Mouse (Mus musculus): ENCODE data around the gene Rtn2. TPM values are rescaled to one million over a fixed set of nuclear protein-coding genes. Genes with fewer than 3 reads are reported as not detected.
A peak's percentile ranks its signal among the peaks of the same experiment; 100 is the strongest.

Gene Rtn2
- polyA plus RNA-seq, 2 experiments from 2014 or later = not detected

DNA sequence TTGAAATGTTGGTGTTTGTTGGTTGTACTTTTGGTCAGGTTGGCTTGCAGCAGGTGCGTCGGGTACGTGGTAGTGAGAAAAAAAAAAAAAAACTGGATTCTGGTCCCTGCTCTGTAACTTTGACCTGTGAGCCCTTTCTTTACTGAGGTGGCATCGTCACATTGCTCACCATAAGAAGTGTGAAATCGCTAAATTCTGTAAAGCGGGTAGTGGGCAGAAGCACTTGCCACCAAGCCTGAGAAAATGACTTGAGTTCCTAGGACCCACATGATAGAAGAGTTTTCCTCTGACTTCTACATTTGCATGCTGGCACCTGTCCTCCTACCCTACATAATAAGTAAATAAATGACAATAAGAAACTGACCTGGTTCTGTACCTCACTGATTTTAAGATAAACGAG lies 38.2 kb downstream of the Rtn2 start:
- ATAC-seq = no peak

DNA sequence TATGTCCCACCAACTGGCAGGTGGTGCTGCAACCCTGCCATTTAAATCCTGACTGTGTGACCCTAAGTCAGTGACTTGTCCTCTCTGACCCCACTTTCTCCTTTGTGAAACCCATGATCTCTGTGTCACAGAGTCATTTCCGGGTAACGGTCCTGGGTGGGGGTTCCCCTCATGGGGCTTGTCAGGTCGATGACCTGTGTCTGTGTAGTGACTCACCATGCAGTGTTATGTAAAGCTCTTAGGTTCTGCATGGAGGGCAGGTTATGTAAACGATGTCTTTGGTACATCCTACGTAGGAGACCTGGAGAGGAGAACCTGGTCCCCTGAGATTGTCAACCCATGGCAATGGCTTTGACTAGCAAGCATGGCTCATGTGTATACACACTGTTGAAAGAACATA lies 39.0 kb downstream of the Rtn2 start:
- peak; percentile 58 for ATAC-seq

DNA sequence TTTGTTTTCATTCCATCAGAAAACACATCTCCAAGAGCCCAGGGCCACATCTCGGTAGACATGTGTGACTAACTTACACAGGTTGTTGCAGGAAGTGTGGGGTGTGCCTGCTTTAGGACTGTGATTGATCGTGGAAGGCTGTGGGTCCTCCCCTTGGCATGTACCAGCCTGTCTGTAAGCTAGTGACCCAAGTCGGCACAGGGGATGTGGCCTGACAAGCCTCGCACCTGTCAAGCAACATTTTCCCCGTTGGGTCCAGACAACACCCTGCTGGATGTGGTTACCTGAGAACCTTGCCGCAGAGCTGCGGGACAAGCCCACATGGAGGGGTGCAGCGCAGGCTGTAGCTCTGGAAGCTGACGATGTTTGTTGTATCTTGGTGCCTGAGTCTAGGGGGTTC lies 40.1 kb downstream of the Rtn2 start:
- ATAC-seq = no peak

- ATAC-seq = no peak
Observed at GRCm38 (mm10) chr7:19324221-19324620, 41.8 kb downstream of the Rtn2 start.

DNA sequence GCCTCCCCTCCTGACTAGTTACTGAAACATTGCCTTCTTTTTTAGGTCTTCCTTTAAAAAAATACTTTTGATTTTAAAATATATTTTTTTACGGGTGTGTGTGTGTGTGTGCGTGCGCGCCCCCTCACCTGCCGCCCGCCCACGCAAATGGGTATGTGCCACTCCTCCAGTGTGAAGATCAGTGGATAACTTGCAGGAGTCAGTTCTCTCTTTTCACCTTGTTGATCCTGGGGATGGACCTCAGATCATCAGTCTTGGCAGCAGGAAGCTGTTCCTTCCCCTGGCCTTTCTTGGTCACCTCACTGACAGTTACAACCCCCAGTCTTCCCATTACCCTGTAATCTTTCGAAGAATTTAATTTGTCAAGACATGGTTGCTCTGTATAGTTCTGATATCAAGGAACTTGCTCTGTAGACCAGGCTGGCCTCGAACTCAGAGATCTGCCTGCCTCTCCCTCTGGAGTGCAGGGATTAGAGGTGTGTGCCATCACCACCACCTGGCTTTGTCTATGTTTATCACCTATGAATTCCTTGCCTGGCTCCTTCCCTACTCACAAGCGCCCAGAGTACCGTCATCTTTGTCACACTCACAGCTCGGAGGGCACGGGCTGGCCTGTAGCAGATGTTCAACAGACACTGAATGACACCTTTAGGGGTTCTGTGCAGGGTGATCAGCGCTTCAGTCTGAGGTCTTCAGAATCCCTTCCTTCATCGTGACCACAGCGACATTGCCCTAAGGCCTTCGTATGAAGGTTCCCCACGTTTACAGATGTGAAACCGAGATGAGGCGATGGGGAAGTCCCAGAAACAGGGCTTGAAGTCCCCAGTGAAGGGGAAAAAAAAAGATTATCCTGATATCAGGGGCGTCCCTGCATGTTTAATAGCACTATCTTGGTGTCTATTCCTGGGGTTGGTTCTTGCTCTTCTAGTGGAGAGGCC lies 43.1 kb downstream of the Rtn2 start:
- peak; percentile 56 for ATAC-seq

GRCm38 (mm10) chr7:19326359-19326758 lies 43.9 kb downstream of the Rtn2 start:
- no peak for ATAC-seq

DNA sequence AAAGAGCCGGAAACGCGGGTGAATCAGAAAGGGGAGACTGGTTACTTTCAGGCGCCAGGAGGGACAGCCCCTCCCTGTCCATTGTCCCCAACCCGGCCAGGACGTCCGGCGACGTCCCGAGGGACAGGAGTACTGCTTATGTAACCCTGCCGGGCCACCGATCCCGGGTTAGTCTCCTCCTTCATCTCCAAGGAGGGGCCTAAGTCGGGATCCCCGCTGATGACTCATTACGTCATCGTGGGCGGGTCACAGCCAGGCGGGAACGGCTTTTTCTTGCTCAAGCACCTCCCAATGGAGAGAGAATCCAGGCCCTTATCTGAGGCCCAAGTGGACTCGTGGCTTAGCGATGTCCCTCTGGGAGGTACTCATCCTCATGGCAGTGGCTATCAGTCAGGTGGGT lies 44.7 kb downstream of the Rtn2 start:
- no peak for ATAC-seq

DNA sequence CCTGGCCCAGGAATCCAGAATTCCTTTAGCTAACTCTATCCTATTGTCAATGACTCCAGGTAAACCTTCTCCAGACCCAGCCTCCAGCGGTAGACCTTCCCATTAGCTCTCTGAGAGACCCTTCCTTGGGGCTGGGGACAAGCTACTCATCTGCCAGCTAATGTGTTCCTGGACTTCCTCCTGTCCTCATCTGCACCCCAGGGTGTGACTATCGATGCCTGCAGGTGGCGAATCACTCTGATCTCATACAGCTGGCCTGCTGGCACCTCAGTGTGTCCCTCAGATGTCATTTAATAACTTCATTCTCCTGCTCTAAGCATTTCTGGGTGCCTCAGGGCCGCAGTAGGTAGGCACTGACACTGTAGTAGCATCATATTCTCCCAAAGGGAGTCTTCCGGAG lies 45.4 kb downstream of the Rtn2 start:
- no peak for ATAC-seq

- no peak for ATAC-seq
Observed at GRCm38 (mm10) chr7:19328425-19328824, 46.0 kb downstream of the Rtn2 start.

DNA sequence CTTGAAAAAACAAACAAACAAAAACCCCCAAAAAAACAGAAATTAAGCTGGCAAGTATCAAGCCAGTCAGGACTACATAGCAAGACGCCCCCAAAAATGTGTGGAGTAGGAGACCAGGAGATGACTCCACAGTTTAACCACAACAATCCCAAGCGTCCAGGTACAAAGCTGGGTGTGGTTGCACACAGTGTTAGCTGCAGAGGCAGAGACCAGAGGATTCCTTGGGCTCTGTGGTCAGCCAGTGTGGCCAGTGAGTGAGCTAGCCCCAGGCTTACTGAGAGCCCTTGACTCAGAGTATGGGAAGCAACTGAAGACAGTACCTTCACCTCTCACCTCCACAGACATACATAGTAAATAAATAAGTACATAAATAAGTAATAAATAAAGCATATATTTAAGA lies 49.5 kb downstream of the Rtn2 start:
- no peak for ATAC-seq

DNA sequence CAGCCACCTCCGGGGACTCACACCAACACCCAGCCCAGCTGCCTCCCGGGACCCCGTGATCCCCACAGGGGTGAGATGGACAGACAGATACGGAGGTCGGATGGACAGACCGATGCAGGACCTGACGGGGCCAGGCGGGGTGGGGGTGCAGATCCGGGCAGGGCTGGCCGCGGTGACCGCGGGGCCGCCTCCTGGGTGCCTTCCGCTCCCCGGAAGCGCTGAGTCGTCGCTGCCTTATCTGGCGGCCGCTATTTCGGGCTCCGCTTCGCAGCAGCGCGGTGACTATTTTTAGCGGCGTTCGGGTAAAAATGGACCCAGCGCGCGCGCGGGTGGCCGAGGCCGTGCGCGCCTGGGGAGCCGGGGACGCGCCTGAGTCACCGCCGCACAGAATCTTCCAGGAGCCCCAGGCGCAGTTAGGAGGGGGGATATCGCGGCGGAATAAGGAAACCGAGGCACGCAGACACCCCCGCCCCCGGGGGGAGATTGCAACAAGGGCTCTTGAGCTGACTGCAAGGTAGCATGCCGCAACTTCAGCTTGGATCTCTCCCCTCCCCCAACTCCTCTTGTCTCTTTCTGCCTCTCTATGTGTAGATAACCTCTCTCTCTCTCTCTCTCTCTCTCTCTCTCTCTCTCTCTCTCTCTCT lies 50.4 kb downstream of the Rtn2 start:
- ATAC-seq = peak; percentile 92

- no peak for ATAC-seq
Observed at GRCm38 (mm10) chr7:19335583-19335982, 53.2 kb downstream of the Rtn2 start.

DNA sequence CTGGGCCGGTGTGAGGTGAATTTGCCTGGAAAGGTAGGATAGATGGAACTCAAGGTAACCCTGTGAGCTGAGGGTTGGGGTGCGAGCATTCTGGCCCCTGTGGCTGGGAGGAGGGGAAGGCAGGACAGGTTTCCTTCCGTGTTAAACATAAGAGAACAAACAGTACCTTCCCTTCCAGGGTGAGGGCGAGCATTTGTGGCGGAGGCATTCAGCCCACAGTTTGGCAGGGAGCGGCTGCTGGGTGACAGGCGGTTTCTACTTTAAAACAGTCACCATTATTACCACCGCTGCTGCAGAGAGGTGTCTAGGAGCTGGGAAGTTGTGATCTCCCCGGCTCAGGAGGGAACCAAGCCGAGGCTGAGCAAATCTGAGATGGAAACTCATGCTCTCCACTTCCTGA lies 54.7 kb downstream of the Rtn2 start:
- ATAC-seq = no peak

- ATAC-seq = no peak
Observed at GRCm38 (mm10) chr7:19338060-19338459, 55.6 kb downstream of the Rtn2 start.

DNA sequence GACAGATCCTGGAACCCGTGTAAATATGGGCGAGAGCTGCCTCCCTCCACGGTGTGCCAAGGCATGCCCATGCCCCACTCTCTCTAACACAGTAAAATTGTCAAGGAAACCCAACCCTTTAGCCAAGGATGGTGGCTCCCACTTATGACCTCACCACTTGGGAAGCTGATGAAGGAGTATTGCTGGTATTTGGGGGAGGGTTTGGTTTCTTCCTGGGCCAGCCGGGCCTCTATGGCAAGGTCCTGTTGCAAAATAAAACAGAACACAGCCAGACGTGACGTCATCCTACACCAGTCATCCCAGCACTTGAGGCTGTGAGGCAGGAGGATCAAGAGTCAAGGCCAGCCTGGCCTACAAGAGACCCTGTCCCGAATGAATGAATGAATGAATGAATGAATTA lies 56.2 kb downstream of the Rtn2 start:
- no peak for ATAC-seq

- no peak for ATAC-seq
Observed at GRCm38 (mm10) chr7:19341250-19341649, 58.8 kb downstream of the Rtn2 start.

- no peak for ATAC-seq
Observed at GRCm38 (mm10) chr7:19341761-19342409, 59.5 kb downstream of the Rtn2 start.

DNA sequence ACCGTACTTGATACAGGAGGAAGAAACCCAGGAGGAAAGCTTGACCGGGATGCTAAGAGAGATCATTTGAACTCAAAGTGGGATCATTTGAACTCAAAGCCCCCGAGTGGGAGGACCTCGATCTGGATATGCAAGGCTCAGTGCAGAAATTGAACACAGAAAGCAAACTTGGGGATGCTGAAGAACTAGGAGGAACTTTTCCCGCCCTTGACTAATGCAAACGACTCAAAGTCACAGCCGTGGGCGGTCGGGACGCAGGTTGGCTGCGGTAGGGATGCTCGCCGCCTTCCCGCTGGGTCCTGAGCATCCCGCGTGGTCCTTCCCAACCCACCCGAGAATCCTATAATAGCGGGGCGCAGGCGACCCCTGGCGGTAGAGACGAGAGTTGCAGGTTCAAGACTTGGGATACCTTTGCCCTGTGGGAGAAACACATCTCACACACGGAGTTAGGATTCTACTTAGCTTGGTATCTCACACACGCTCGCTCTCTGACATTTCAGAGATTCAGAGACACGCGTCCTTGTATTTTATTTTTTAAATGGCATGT lies 60.1 kb downstream of the Rtn2 start:
- no peak for ATAC-seq

DNA sequence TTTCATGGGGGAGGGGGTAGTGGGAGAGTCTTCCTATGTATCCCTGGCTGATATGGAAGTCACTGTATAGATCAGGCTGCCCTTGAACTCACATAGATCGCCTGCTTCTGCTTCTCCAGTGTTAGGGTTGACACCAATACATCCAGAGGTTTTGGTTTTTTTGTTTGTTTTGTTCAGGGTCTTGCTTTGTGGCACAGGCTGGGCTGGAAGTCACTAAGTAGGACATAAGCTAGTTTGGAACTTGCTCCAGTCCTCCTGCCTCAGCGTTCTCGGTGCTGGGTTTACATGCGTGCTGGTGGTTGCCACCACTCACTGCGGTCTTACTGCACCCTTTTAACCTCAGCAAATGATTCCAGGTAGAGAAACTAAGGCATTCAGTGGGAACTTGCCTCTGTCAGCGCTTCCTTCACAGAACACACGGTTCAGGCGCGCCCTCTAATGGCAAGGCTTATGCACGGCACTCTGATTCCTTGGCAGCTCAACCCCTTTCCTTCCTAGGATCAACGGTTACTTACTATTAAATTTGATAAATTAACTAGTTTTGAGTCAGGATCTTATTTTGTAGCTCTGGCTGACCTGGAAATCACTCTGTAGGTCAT lies 60.9 kb downstream of the Rtn2 start:
- no peak for ATAC-seq

DNA sequence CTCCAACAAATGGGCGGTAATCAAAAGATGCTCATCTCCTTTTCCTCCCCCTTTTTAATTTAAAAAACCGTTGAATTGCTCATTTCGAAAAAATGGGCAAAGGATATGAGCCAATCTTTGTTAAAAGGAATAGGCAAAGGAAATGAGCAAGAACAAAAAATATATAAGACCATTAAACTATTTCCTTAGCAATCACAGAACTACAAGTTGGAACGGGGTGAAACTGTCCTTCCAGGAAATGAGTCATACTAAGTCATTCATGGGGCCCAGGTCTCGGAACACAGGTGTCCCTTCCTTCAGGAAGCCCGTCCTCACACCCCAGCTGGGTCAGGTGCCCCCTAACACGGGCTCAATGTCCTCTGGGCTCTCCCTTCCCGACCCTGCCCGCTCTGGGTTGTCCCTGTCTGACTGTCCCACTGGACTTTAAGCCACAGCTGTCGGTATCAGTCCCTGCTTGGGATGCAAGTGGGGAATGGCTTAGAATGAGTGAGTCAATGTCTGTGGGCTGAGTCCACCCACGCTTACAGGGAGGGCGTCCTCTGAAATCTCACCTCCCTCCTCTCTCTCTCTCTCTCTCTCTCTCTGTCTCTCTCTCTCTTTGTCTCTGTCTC lies 61.9 kb downstream of the Rtn2 start, which contains the start of gene Ercc1:
Gene Ercc1, plus strand, starts transcription at position 542 of the 611 bp plus-strand sequence.
- ATAC-seq = peak; percentile 1

GRCm38 (mm10) chr7:19344938-19345471 lies 62.6 kb downstream of the Rtn2 start:
- ATAC-seq = peak; percentile 91

All from activated CD4-positive, CD25-positive, alpha-beta regulatory T cell, adult 4 months (primary cell).